Mouse (Mus musculus): ENCODE measurements at regions not wholly inside any gene's neighbourhood (a gene's known extent, or its start where the extent isn't known, plus 50 kb on each side); places are given as distances from the start of the nearest gene placed in this dataset.
"Not testable (repeated sequence)": the region's sequence is repeated elsewhere in the genome, so short reads cannot be mapped to it uniquely, and the experiment has no call there.

DNA sequence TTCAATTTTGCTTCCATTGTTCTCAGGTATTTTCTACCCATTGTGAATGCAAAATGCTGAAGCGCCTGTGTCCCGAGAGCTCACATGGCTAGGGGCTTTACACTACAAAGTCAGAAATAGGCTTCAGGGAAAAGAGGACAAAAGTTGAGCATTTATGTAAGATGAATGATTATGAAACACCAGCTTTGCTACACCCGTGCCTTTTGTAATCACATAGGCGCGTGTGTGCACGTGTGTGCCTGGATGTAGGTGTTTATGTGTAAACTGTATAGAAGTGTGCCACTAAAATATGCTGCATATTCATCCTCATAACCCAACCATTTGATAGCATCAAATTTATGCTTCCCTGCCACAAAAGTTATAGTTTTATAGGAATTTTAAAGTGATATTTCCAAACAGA, 547.2 kb upstream of the BB014433 start:
- TF ChIP-seq POLR2A (IDR thresholded peaks at IDR 0.05; ENCODE audit: low read depth, low read length) = no peak
- H3K4me3 ChIP-seq (ENCODE audit: insufficient read depth, low read length) = no peak overlapping the region
- H3K27ac ChIP-seq (ENCODE audit: insufficient read depth, low read length) = no peak overlapping the region
- H3K4me1 ChIP-seq (ENCODE audit: control insufficient read depth, insufficient read depth, low read length) = no peaks in the 10 kb centered on the region

DNA sequence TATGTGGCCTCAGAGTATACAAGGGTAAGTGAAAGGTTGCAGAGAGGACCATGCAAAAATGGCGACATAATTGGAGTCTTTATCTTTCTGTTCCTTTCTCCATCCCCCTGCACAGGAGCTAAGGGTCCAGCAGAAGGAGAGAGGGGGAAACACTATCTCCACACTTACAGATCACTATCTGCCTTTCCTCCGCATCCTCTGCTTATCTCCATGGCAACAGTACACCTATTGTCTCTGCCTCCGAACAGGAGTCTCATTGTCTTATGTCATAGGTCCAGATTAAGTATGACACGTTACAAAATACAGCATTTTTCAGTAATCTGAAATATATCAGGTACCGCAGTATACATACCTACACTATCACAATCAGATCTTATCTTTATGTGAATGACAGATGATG, 537.9 kb upstream of the BB014433 start:
- TF ChIP-seq POLR2A (IDR thresholded peaks at IDR 0.05; ENCODE audit: low read depth, low read length) = no peak
- no peak for TF ChIP-seq CTCF (IDR thresholded peaks at IDR 0.05; ENCODE audit: borderline replicate concordance, insufficient read depth, low read length)

DNA sequence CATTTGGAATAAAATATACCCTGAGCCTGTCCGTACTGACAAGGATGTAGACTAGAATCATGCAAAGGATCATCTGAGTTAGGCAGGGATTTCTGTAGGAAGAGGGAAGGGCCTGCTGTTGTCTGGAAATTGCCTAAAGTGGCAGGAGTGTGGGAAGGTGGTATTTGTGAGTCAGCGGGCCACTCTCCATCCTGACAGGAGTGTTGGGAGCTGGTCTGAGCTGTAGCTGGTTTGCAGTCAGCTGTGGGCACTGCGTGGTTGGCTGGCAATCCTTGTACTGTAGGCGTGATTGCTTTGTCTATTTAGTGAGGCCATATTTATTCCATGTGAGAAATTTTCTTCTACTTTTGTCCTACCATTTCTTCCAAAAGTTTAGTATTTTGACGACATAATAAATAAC, 524.2 kb upstream of the BB014433 start:
- Histone ChIP-seq H3K4me1 (ENCODE audit: control insufficient read depth, insufficient read depth, low read length) (no peaks in the 10 kb centered on the region), H3K27ac (ENCODE audit: insufficient read depth, low read length) (no peak overlapping the region), H3K4me3 (ENCODE audit: insufficient read depth, low read length) (no peak overlapping the region)
- no peak for TF ChIP-seq POLR2A (IDR thresholded peaks at IDR 0.05; ENCODE audit: low read depth, low read length)
- TF ChIP-seq CTCF (IDR thresholded peaks at IDR 0.05; ENCODE audit: borderline replicate concordance, insufficient read depth, low read length) = no peak

More for the DNA sequence above, 537.9 kb upstream of the BB014433 start:
- Histone ChIP-seq H3K27ac (ENCODE audit: insufficient read depth, low read length) (no peak overlapping the region), H3K4me1 (ENCODE audit: control insufficient read depth, insufficient read depth, low read length) (no peaks in the 10 kb centered on the region), H3K4me3 (ENCODE audit: insufficient read depth, low read length) (no peak overlapping the region)

DNA sequence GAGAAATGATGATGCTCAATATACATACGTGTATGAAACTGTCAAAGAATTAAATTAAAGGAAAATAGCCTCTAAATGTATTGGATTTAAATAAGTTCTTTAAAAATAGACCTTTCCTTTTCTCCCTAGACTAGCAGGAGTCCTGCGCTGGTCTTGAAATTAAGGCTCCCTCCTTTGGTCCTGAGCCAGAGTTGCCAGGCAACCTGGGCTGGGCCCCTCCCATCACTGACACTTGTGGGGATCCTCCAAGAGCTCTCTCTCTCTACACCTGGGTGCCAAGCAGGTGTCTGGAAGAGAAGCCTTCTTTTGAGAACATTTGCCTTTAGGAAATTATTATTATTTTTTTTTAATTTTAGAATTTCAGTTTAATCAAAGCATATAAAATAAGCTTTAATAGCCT, 521.9 kb upstream of the BB014433 start:
- Histone ChIP-seq H3K4me1 (ENCODE audit: control insufficient read depth, insufficient read depth, low read length) (no peaks in the 10 kb centered on the region), H3K27ac (ENCODE audit: insufficient read depth, low read length) (no peak overlapping the region), H3K4me3 (ENCODE audit: insufficient read depth, low read length) (no peak overlapping the region)
- TF ChIP-seq POLR2A (IDR thresholded peaks at IDR 0.05; ENCODE audit: low read depth, low read length) (no peak), CTCF (IDR thresholded peaks at IDR 0.05; ENCODE audit: borderline replicate concordance, insufficient read depth, low read length) (no peak)

DNA sequence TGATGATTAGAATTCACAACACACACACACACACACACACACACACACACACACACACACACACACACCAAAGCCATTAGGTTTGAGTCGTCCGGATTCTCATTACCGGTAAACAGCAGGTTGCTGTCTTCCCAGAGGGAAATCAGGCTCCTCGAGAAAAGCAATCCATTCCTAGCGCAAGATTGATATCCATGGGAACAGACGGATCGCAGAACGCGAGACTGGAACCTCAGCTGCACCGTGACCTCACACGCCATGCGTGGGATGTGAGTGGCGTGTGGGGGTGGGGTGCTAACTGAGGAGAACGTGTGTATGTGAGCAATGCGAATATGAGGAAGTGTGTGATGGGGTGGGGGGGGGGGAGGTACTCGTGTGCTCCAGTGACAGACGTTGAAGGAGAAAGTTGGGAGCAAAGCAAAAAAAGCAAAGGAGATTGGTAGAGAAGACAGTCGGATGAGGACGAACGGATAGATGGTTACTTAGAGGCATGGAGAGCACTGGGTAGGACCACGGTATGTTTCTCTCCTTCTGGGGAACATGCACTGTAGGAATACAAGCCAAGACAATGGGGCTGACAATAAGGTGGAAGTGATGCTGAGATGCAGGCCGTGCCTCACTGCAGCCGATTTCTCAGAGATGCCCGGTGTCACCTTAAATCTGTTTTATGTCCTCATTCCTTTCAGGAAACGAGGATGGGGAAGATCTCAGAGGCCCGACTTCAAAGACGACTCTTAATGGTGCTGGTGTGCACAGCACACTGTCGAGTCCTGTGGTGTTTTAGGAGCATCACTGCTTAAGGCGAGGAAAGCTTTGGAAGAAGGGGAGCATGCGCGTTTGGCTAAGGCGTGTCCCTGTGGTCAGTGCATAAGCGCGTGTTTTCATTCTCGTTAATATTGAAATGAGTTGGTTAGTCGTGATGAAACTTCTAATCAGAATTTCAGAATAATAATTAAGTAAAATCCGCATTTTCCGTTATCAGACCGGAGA, 516.7 kb upstream of the BB014433 start:
- Histone ChIP-seq H3K27ac (ENCODE audit: insufficient read depth, low read length) (no peak overlapping the region), H3K4me1 (ENCODE audit: control insufficient read depth, insufficient read depth, low read length) (no peaks in the 10 kb centered on the region), H3K4me3 (ENCODE audit: insufficient read depth, low read length) (no peak overlapping the region)
- no peak for TF ChIP-seq CTCF (IDR thresholded peaks at IDR 0.05; ENCODE audit: borderline replicate concordance, insufficient read depth, low read length)
- no peak for TF ChIP-seq POLR2A (IDR thresholded peaks at IDR 0.05; ENCODE audit: low read depth, low read length)

DNA sequence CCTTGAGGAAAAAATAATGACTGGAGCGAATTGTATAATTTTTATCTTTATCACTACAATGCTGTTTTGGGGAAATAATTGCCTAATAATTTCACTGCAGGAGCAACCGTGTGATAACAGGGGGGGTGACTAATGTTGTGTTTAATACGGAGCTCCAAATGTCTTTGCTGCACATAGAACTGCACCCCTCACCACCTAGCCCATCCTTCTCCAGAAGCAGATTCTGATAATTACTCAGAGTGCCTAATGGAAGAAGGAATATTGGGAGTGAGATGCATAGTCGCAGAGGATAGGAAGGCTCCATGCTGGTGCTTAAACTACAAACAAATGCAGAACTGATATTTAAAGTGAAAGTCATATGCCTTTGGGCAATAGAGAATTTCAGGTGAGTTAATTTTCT, 486.1 kb upstream of the BB014433 start:
- no peaks in the 10 kb centered on the region for H3K4me1 ChIP-seq (ENCODE audit: control insufficient read depth, insufficient read depth, low read length)
- H3K4me3 ChIP-seq (ENCODE audit: insufficient read depth, low read length) = no peak overlapping the region
- no peak overlapping the region for H3K27ac ChIP-seq (ENCODE audit: insufficient read depth, low read length)
- TF ChIP-seq CTCF (IDR thresholded peaks at IDR 0.05; ENCODE audit: borderline replicate concordance, insufficient read depth, low read length) = no peak
- no peak for TF ChIP-seq POLR2A (IDR thresholded peaks at IDR 0.05; ENCODE audit: low read depth, low read length)

DNA sequence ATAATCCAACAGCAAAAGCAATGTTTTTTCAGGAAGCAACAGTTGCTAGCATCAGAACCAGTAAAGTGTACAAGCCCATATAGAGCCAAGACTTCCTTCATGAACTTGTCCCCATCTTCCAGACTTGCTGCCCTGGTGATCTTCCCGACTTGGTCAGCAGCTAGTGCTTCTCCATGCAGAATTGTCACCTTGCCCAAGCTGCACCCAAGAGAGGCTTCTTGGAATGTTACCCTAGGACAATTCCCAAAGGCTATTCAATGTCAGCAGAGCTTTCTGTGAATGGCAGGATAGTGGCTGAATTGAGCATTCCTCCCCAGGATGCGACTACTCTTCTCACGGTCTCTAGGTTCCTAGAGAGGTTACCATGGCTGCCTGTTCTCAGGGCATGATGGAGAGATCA, 479.6 kb upstream of the BB014433 start:
- TF ChIP-seq CTCF (IDR thresholded peaks at IDR 0.05; ENCODE audit: borderline replicate concordance, insufficient read depth, low read length) (no peak), POLR2A (IDR thresholded peaks at IDR 0.05; ENCODE audit: low read depth, low read length) (no peak)
- Histone ChIP-seq H3K4me1 (ENCODE audit: control insufficient read depth, insufficient read depth, low read length) (no peaks in the 10 kb centered on the region), H3K4me3 (ENCODE audit: insufficient read depth, low read length) (no peak overlapping the region), H3K27ac (ENCODE audit: insufficient read depth, low read length) (no peak overlapping the region)

DNA sequence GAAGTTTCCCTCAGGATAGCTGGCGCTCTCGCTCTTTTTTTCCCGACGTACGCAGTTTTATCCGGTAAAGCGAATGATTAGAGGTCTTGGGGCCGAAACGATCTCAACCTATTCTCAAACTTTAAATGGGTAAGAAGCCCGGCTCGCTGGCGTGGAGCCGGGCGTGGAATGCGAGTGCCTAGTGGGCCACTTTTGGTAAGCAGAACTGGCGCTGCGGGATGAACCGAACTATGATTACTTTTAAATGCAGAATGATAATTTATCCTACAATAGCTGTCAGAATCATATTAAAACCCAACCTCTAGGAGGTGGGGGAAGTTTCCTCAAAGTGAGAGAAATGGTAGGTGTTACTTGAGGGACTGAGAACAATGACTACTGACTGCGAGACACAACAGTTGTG, 474.0 kb upstream of the BB014433 start:
- not testable (repeated sequence) for H3K4me1 ChIP-seq (ENCODE audit: control insufficient read depth, insufficient read depth, low read length); H3K4me3 ChIP-seq (ENCODE audit: insufficient read depth, low read length); H3K27ac ChIP-seq (ENCODE audit: insufficient read depth, low read length)

DNA sequence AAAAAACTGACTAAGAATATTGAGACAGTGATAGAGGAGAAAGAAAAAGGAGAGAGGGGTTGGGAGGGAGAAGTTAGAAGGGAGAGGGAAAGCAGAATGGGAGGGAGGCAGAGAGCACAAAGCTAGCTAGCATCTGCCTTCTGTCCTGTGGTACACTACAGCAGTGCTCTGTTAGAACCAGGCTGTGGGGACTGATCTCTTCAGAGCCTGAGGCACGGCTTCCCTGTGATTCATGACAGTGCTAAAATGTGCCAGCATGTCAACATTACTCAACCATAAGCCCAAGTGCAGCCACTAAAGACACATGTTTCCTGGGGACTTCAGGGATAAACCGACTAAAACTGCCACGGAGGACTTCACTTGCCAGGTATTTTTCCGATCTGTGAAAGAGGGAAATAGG, 455.1 kb upstream of the BB014433 start:
- Histone ChIP-seq H3K4me3 (ENCODE audit: insufficient read depth, low read length) (no peak overlapping the region), H3K4me1 (ENCODE audit: control insufficient read depth, insufficient read depth, low read length) (no peaks in the 10 kb centered on the region), H3K27ac (ENCODE audit: insufficient read depth, low read length) (no peak overlapping the region)
- TF ChIP-seq POLR2A (IDR thresholded peaks at IDR 0.05; ENCODE audit: low read depth, low read length) = no peak
- no peak for TF ChIP-seq CTCF (IDR thresholded peaks at IDR 0.05; ENCODE audit: borderline replicate concordance, insufficient read depth, low read length)

DNA sequence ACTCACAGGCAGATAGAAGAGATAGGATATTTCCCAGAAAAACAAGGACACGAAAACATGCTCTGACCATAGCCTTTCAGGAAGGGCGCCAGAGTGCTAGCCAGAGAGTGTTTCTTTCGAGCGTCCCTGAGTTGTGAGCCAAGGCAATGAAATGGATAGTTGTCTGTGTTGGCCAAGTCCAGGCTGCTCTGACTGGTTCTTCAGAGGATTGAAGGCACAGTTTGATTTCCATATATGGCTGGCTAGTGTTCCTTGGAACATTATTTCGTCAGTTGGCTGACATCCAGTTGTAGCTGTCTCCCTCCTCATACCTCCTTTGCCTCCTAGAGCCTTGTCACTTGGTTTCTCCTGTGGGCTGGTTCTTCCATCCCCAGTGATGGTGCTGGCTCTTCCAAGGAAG, 451.7 kb upstream of the BB014433 start:
- Histone ChIP-seq H3K4me3 (ENCODE audit: insufficient read depth, low read length) (no peak overlapping the region), H3K27ac (ENCODE audit: insufficient read depth, low read length) (no peak overlapping the region), H3K4me1 (ENCODE audit: control insufficient read depth, insufficient read depth, low read length) (no peaks in the 10 kb centered on the region)
- no peak for TF ChIP-seq CTCF (IDR thresholded peaks at IDR 0.05; ENCODE audit: borderline replicate concordance, insufficient read depth, low read length)
- TF ChIP-seq POLR2A (IDR thresholded peaks at IDR 0.05; ENCODE audit: low read depth, low read length) = no peak
